Mouse (Mus musculus): ENCODE measurements around the gene Tuba1a.

The Tuba1a gene

DNA sequence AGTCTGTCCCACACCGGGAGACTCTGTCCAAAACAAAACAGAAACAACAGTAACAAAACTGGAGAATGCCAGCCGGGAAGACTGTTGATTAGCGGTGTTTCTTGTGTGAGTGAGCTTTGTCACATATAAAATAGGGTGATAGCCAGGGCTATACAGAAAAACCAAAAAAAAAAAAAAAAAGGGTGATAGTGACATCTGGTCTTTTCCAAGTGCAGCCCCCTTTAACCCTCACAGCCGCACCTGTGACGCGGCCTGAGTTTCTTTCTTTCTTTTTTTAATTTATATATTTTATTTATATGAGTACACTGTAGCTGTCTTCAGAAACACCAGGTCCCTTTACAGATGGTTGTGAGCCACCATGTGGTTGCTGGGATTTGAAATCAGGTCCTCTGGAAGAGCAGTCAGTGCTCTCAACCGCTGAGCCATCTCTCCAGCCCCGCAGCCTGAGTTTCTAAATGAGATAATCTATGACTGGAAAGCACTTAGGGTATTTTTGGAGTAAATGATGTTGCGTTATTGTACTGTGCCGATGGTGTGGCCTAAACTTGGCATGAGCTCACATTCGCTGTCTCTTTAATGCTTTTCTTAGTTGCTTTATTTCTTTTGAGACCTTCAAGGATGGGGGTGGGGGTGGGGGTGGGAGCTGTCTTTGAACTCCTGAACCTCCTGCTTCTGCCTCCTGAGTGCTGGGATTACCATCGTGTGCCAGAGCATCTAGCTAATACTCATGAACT, 32.6 kb upstream of the Tuba1a start:
- DNase-seq (ENCODE audit: low spot score in 2 of 2): no peak

DNA sequence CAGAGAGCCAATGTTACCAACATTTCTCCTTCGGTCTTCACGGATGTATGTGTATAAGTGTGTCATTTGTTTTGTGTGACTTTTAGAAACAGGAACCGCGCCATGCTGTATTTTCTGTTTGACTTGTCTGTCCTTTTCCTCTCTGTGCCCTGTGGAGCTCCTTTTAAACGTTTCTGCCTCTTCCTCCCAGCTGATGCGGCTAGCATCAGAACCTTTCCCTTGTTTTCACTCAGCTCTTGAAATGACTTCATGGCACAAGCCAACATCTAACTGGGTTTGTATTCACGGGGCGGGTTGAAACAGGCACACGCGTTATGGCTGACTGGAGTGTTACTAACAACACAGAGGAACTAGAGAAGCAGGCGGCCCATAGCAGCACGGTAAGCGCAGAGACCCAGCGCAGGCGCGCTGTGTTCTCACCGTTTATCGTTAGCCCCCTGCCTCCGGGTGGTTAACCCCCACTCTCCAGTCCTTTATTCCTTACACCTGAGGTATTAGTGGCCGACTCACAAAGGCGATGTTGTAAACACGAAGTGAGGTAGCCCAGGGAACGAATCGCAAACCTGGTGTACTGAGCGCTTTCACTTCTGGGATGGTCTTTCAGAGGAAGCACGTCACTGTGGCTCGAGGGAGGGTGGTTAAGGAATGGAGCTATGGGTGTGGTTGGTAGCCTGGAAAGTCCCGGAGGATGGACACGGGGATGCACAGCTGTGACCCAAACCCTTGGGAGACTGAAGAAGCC, 31.9 kb upstream of the Tuba1a start:
- peak; percentile 65 to 68 for DNase-seq (ENCODE audit: low spot score in 2 of 2)

- DNase-seq (ENCODE audit: low spot score in 2 of 2): peak in 1 of 2 experiments; percentile 26
Measured at GRCm38 (mm10) chr15:98984681-98985080, 31.2 kb upstream of the Tuba1a start.

DNA sequence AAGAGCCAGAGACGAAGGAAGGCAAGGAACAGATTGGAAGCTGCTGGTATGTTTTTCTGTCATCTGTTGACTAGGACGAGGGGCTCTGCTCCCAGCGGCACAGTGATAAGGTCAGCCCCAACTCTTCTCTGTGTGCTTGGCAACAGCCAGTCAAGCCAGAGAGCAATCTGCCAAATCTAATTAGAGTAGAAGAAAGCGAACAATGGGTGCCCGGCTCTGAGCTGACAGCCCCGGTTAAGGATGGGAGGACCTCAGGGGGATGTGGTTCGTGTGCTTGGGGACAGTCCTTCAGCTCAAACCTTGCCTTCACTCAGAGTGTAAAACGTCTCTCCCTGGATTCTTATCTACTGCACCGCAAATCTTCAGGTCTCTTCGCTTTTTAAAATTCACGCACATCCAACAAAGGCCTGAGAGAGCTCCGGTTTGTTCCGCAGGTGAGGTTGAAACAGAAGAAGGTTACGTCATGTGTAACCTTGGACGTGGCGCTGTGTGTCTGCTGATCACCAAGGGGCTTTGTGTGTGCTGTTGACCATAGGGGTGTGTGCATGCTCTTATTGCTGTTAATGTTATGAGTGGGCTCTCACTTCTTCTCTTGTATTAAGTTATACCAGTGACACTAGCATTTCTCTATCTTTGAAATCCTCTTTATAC, 30.1 kb upstream of the Tuba1a start:
- DNase-seq (ENCODE audit: low spot score in 2 of 2): no peak

GRCm38 (mm10) chr15:98982100-98982499, 28.6 kb upstream of the Tuba1a start:
- DNase-seq (ENCODE audit: low spot score in 2 of 2): no peak

DNA sequence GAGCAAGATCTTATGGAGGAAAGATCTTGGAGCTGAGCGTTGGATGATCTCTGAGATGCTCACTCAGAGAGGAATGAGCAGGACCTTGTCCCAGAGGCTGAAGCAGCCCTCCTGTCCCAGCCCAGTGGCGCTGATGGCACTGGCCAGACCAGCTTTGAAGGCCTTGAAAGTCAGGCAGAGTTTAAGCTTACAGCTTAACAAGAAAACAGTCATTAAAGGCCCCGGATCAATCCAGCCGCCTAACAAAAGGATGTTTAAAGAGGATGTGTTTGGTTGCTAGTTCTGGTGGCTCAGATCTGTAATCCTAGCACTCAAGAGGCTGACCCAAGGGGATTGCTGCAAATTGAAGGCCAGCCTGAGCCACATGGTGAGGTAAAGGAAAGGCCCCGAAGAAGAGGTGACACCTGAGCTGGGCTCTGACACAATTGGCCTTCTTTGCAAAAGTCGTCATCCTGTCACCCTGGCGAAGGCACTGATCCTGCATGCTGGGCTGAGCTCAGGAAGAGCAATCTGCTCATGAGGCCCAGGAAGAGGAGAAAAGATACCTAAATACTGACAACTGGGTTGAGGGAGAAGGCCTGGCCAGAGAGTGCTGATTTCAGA, 26.6 kb upstream of the Tuba1a start:
- DNase-seq (ENCODE audit: low spot score in 2 of 2): no peak

GRCm38 (mm10) chr15:98978409-98979172, 25.1 kb upstream of the Tuba1a start:
- DNase-seq (ENCODE audit: low spot score in 2 of 2): no peak

DNA sequence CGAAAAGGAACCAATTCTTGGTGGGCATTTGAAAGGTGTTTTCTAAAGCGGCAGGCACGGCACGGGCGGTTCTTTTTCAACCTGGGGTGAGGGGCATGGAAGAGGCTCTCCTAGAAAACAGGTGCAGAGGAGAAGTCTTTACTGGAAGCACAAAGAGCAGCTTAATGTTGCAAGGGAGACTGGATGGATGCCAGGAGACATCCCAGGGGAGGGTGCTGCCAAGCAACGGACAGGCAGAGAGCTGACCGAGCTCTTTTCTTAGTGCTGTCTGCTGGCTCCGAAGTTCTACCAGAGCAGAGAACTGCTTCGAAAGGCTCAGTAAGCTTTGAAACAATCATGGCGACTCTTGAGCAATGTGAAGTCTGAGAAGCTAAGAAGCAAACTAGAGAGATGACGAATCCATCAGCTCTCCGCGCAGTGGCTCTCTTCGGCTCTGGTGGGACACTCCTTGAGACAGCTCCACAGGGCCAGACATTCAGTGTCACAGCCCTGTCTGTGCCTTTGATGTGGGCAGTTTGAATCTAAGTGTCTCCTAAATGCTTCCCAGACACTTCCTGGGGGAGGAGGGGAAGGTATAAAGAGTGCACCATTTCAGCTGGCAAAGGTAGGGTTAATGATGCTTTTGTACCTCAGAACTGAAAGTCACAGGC, 24.4 kb upstream of the Tuba1a start:
- DNase-seq (ENCODE audit: low spot score in 2 of 2): no peak

GRCm38 (mm10) chr15:98976763-98977758, 23.6 kb upstream of the Tuba1a start:
- no peak for DNase-seq (ENCODE audit: low spot score in 2 of 2)

DNA sequence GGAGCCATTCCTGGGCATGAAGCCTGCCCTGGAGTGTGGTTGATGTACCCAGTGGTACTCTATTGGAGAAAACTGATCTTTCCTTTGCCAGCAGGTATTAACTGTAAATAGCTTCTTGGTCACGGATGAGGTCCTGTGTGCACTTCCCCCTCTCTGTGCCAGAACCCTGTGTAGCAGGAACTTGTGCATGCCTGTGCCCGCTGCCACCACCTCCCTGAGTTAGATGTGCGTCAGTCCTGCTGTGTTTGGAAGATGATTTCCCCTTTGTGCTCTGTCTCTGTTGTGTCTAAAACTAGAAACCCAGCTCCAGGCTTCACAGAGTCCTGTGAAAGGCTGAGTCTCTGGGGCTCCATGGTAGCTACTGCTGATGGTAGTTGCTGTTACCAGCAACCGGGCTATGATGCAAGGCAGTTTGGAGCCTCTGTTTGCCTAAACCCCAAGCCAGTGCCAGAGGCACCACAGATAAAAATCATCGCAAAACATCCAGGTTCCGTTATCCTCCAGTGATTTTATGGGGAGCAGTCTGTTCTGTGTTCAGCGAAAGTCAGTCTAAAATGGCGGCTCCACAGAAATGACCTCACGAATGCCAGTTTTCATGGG, 19.6 kb upstream of the Tuba1a start:
- no peak for DNase-seq (ENCODE audit: low spot score in 2 of 2)

DNA sequence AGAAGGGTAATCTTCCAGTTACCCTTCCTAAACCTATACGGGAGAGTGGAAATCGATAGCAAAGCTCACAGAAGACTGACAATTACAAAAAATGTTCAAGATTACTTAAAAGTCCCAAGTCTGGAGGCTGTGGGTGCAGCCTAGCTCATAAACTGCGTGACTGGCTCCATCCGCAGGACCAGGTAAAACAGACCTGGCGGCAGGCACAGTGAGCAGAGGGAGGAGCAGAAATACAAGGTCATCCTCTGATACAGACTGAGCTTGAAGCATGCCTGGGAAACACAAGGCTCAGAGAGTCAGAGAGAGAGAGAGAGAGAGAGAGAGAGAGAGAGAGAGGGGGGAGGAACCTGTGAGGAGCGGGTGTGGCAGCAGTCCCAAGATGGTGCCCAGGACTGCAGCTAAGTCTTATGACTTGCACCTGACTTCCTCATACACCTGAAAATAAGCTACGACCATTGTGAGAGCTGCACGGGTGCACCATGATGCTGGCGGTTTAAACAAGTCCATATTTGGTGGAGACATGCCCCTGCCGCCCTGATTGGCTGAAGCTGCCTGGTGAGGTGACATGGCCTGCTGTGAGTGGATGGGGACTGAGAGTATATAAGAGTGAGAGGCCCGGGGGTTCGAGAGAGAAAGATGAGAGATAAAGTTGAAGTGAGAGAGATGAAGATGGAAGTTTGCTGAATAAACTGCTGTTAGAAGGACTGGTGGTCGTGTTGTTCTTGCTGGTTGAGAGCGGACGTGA, 18.2 kb upstream of the Tuba1a start:
- peak in 1 of 2 experiments; percentile 76 for DNase-seq (ENCODE audit: low spot score in 2 of 2)

DNA sequence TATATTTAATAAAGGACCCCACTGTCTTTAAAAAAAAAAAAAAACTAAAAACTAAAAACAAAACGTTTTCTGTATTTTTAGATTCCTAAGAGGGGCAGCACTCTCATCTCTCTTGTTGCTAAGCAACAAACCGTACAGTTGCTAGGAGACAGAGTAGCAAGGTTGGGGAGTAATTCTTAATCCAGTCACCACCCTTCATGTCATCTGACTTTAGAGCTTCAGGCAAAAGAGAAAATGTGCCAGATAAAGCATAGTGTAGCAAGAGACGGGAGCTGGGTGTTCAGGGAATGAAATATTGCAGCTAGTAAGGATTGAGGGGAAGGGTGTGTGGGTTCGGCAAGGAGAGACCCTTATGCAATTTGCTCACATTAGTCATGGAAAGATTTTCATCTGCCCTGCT, 17.6 kb upstream of the Tuba1a start:
- DNase-seq (ENCODE audit: low spot score in 2 of 2): no peak

DNA sequence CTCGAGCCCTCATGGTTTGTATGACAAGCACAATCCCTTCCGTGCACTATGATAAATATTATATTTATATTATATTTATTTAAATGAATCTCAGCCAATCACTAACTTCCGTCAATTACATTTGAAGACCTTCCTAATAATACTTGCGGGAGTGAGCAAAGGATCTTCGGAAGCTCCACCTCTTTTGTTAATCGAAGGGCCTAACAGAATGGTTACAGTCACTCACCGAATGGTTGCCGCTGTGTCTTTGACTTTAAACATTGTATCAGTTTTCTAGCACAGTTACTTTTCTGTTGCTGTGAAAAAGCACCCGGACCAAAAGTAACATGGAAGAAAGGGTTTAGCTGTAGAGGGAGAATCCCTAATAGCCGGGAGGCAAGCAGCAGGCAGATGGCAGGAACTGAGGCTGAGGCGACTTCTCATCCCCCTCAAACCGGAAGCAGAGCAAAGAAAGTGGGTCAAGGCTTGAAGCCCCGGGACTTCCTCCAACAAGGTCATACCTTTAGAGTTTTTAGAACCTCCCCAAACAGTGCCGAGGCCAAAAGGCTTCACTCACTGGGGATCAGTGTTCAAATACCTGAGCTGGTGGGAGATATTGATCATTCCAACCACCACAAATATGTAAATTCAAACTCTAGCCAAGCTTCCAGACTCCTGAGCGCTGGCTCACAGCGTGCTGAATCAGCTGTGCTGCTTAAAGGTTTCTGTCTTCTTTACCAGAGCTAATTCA, 16.0 kb upstream of the Tuba1a start:
- no peak for DNase-seq (ENCODE audit: low spot score in 2 of 2)

DNA sequence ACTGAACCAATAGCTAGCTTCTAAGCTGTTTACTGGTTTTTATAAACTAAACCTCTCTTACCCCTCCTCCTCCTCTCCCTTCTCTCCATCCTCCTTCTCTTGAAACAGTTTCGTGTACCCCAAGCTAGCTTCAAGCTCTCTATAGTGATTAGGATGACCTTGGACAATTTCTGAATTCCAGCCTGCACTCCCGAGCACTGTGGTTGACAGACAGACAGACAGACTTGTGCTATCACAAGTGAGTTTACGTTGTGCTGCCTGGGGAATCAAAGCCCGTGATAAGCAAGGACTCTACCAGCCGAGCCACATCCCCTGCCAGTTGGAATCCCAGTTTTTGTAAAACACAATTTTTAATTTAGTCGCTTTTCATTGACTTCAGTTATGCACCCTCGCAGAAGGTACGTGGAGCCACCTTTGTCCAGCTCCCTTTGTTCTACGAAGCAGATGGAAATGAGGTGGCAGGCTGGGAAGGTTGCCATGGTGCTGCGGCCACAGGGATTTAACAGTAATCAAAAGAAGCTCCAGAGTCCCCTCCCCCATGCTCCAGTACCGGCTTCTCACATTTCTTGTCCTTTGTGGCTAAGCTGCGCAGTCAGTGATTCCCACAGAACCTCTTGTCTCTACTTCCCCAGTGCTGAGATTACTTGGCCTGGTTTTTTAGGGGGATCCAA, 15.3 kb upstream of the Tuba1a start:
- no peak for DNase-seq (ENCODE audit: low spot score in 2 of 2)

DNA sequence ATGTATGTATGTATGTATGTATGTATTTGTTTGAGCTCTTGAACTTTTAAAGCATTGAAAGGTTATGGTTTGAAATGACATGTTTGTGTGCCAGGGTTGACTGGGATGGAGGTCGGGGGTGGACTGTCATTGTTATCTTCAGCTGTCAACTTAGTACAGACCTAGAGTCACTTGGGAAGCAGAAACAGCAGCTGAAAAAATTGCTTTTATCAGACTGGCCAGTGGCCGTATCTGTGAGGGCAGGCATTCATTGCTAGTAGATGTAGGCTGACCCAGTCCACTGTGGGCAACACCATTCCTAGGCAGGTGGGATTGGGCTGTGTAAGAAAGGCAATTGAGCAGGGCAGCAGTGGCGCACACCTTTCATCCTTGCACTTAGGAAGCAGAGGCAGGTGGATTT, 6.0 kb upstream of the Tuba1a start:
- DNase-seq (ENCODE audit: low spot score in 2 of 2): no peak

- no peak for DNase-seq (ENCODE audit: low spot score in 2 of 2)
Measured at GRCm38 (mm10) chr15:98958901-98959420, 5.5 kb upstream of the Tuba1a start.

DNA sequence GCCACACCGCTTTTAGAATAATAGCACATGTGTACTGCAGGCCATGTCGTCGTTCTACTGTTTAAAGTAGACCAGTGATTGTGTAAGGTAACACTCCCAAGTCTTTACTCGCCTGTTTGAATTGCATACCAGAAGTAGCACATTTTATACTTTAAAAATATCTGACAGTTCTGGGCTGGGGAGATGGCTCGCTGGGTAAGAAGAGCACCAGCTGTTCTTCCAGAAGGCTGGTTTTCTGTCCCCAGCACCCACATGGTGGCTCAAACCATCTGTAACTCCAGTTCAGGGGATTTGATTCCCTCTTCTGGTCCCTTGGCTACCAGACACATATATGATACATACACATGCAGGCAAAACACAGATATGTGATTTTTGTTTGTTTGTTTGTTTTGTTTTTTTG, 4.0 kb upstream of the Tuba1a start:
- no peak for DNase-seq (ENCODE audit: low spot score in 2 of 2)
